Mouse (Mus musculus) olfactory bulb, adult 2 months (tissue): ENCODE results near the gene Tex264.

Source experiments
- CTCF ChIP-seq: fragments of 200-500 bp; IDR thresholded peaks from 2 replicates; pipeline ENCODE4 v1.5.1; 2012; ENCODE audit warnings: low read depth, mild to moderate bottlenecking, low read length, moderate library complexity; ENCODE audit not compliant: insufficient read depth
- POLR2A ChIP-seq: fragments of 200-500 bp; IDR thresholded peaks from 2 replicates; pipeline ENCODE4 v1.6.1; 2012; ENCODE audit warnings: mild to moderate bottlenecking, low read depth, low read length, moderate library complexity; ENCODE audit not compliant: insufficient read depth

DNA sequence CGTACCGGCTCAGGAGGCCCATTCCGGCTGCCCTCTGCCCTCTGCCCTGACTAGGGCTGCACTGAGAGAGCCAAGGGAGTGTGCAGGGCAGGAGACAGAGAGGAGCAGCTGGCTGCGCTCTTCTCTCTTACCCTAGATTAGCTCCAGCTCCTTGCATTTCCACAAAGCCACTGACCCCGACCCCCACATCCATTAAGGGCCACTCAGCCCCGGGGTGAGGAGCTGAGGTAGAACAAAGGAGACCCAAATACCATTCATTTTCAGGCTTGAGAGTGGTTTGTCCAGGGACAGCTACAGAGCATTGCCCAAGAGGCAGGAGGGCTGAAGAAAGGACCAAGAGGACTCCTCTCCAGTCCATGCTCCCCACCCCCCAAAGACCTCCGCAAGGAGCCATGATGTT, 26.3 kb downstream of the Tex264 start:
- TF ChIP-seq CTCF = no peak
- TF ChIP-seq POLR2A = no peak
